ENCODE assay signal across 8 mouse cellular contexts in the genomic region with DNA sequence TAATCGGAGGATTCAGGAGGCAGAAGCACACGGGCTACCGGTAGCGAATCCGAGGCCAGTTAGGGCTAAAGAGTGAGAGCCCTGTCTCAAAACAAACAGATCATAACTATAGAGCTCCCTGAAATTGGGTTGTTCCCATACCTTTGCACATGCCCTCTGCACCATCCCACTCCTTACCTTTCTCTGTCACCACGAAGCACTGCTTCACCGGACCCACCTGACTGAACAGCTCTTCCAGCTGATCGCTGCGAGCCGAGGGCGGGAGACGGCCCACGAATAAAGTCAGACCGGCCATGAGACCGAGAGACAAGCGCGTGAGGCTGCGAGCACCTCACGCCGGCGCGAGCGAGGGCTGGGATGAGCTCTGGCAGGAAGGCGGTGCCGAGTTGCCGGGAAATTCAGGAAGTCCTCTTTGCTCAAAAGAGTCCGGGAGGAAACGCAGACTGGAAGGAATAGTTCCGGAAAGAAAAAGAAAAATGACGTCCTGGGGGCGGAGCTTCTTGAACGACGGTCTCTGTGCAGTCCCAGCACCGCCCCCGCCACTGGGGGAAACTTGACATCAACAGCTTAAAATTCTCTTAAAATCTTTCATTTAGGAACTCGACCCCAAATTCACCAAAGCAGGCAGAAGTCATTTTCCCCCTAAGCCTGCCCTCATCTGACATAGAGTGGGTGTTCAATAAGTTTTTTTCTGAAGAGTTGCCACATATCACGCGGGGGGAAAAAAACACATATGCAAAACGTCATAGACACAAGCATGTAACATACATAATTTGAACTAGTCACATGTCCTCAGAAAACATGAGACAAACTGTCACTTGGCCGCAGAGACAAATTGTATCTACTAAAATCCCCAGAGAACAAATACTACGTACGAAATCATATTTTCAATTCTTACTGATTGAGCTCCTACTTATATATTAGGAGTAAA. TPM values are rescaled to one million over a fixed set of nuclear protein-coding genes. Genes with fewer than 3 reads are reported as not detected.
A peak's percentile ranks its signal among the peaks of the same experiment; 100 is the strongest.
DNase-seq lines count a peak whose midpoint lies in the region; ATAC-seq lines count a peak whose summit lies in the region.

Rbm28 (minus strand) TSS at position 693 of the 931 bp plus-strand sequence.

- H3K4me1 ChIP-seq in hindbrain, embryonic 14.5 days (replicated peaks; ENCODE audit: control insufficient read depth, insufficient read depth, low read length): peaks cover 15% of the 10 kb centered on the region

- H3K4me2 ChIP-seq in hindbrain, embryonic 14.5 days (replicated peaks): peak within 1 kb of the TSS; percentile 84

- peaks cover 21% of the 10 kb centered on the region for H3K27me3 ChIP-seq in hindbrain, embryonic 14.5 days (ENCODE audit: control insufficient read depth, insufficient read depth, low read length)

- peak within 1 kb of the TSS; percentile 88 for H3K4me3 ChIP-seq in hindbrain, embryonic 14.5 days (replicated peaks; ENCODE audit: low read length)

- no peaks in the 10 kb centered on the region for H3K9me3 ChIP-seq in hindbrain, embryonic 14.5 days (ENCODE audit: control insufficient read depth, low read length)

- peak within 1 kb of the TSS; percentile 83 for H3K9ac ChIP-seq in hindbrain, embryonic 14.5 days

- peak; percentile 89 for DNase-seq in T-cell, adult 2 months (ENCODE audit: low spot score)
- peak; percentile 84 to 88 for DNase-seq in cerebellum, postnatal 25 days
- peak; percentile 66 to 89 for DNase-seq in frontal cortex, postnatal 25 days (ENCODE audit: low spot score in 2 of 2)
- peak; percentile 95 for DNase-seq in hindbrain, embryonic 14.5 days (ENCODE audit: low spot score)
- DNase-seq in layer of hippocampus, postnatal 36 days: peak; percentile 84 to 88
- peak; percentile 93 for DNase-seq in lung, postnatal 36 days
- peak; percentile 97 for DNase-seq in retina, postnatal 1 day
- peak; percentile 62 for DNase-seq in urinary bladder, adult 2 months (ENCODE audit: low spot score)

- 8% methylated on average over 42 of the region's 42 CpGs for WGBS in hindbrain, embryonic 14.5 days

- H3K36me3 ChIP-seq in hindbrain, embryonic 14.5 days (replicated peaks; ENCODE audit: control insufficient read depth, insufficient read depth): peaks cover 4% of the 10 kb centered on the region

- ATAC-seq in hindbrain, embryonic 14.5 days (ENCODE audit: low FRiP score): peak; percentile 82

- H3K27ac ChIP-seq in hindbrain, embryonic 14.5 days: peak within 1 kb of the TSS; percentile 51; the same call in 1 of the 2 replicates

RNA-seq across cellular contexts. Expression of gene Rbm28, which starts in this region (rescaled TPM):
- polyA plus RNA-seq in hindbrain, embryonic 14.5 days (2014; fragmentation: Nextera tagmentation; extraction: Ambion mirVana): 42.7 and 43.0 TPM in 2 replicates
- total RNA-seq in layer of hippocampus, postnatal 36 days (2021): 10 to 100 TPM; 46.1 to 53.8 TPM
- polyA plus RNA-seq in urinary bladder, adult 2 months (2012; rRNA removed): 30.5 and 37.1 TPM in 2 replicates

Comparison
In these comparisons a context has a peak if more than half of its experiments do, and no peak if none do; other contexts are left out.
1. Peak in every context shown above with its lines: DNase-seq, ATAC-seq, H3K4me3 ChIP-seq and H3K27ac ChIP-seq.